Mouse (Mus musculus) midbrain, embryonic 11.5 days (tissue): ENCODE measurements around the gene Idua. TPM values are rescaled to one million over a fixed set of nuclear protein-coding genes. Genes with fewer than 3 reads are reported as not detected.
"Not testable (repeated sequence)": the region's sequence is repeated elsewhere in the genome, so short reads cannot be mapped to it uniquely, and the experiment has no call there.

Source experiments
- ATAC-seq: fragments of 200-750 bp; cut with Nextera tagmentation; 2 replicates; pipeline ENCODE4 v1.8.0; 2017; ENCODE audit warnings: moderate TSS enrichment, moderate library complexity; ENCODE audit not compliant: low FRiP score
- DNase-seq: peaks from one replicate; pipeline ENCODE4 v3.0.0; 2015; ENCODE audit warnings: low spot score; ENCODE audit errors: missing footprints
- H3K27ac ChIP-seq: fragments of 300-500 bp; sonication (generic); 2 replicates; pipeline ENCODE4 v1.5.1; 2014; ENCODE audit warnings: low read depth, low read length
- H3K27me3 ChIP-seq: fragments of 300-500 bp; sonication (generic); 2 replicates; pipeline ENCODE4 v1.6.1; 2014; ENCODE audit warnings: mild to moderate bottlenecking, low read length, moderate library complexity, mixed read lengths; ENCODE audit not compliant: control insufficient read depth, insufficient read depth
- H3K36me3 ChIP-seq: fragments of 300-500 bp; sonication (generic); 2 replicates; pipeline ENCODE4 v1.6.1; 2014; ENCODE audit warnings: mild to moderate bottlenecking, low read length, moderate library complexity, mixed read lengths; ENCODE audit not compliant: control insufficient read depth, insufficient read depth
- H3K4me1 ChIP-seq: fragments of 300-500 bp; sonication (generic); 2 replicates; pipeline ENCODE4 v1.6.1; 2014; ENCODE audit warnings: low read length; ENCODE audit not compliant: control insufficient read depth, insufficient read depth
- H3K4me2 ChIP-seq: fragments of 300-500 bp; sonication (generic); 2 replicates; pipeline ENCODE4 v1.6.1; 2014; ENCODE audit warnings: mild to moderate bottlenecking, moderate library complexity
- H3K4me3 ChIP-seq: fragments of 300-500 bp; sonication (generic); 2 replicates; pipeline ENCODE4 v1.5.1; 2014; ENCODE audit warnings: low read depth, low read length
- H3K9ac ChIP-seq: fragments of 300-500 bp; sonication (generic); 2 replicates; pipeline ENCODE4 v1.6.1; 2014; ENCODE audit warnings: low read length
- H3K9me3 ChIP-seq: fragments of 300-500 bp; sonication (generic); 2 replicates; pipeline ENCODE4 v1.6.1; 2016; ENCODE audit warnings: low read length; ENCODE audit not compliant: control insufficient read depth
- WGBS: fragments of 180-500 bp; shearing (Covaris S2); extraction: QIAGEN DNeasy Blood & Tissue Kit; methylation state at CpG from one replicate; pipeline ENCODE4 v1.1.7; 2014; 5-methylcytosine and 5-hydroxymethylcytosine counted together
- polyA plus RNA-seq: library from polyadenylated mRNA; unstranded; fragments of >200 nt; fragmentation: Nextera tagmentation; extraction: Ambion mirVana; gene quantifications from 2 replicates; pipeline ENCODE4 v1.2.1, GENCODE M21; 2014

Idua gene
- polyA plus RNA-seq = 9.2 TPM in 2 replicates

GRCm38 (mm10) chr5:108659698-108660631 lies at the start of gene Idua:
TSS of gene Idua (plus strand) at chr5:108660331.
- Histone ChIP-seq H3K4me1 (peaks cover 8% of the 10 kb centered on the region), H3K4me2 (peak within 1 kb of the TSS; percentile 92), H3K9ac (peak within 1 kb of the TSS; percentile 80), H3K36me3 (peaks cover under 1% of the 10 kb centered on the region; the same call in 1 of the 2 replicates), H3K9me3 (no peaks in the 10 kb centered on the region), H3K4me3 (peak within 1 kb of the TSS; percentile 64), H3K27ac (no peak within 1 kb of the TSS), H3K27me3 (no peaks in the 10 kb centered on the region)
- peak; percentile 17; the same call in 1 of the 2 replicates for ATAC-seq
- DNase-seq = peak; percentile 67
- 11% methylated on average over 24 of the region's 24 CpGs for WGBS

DNA sequence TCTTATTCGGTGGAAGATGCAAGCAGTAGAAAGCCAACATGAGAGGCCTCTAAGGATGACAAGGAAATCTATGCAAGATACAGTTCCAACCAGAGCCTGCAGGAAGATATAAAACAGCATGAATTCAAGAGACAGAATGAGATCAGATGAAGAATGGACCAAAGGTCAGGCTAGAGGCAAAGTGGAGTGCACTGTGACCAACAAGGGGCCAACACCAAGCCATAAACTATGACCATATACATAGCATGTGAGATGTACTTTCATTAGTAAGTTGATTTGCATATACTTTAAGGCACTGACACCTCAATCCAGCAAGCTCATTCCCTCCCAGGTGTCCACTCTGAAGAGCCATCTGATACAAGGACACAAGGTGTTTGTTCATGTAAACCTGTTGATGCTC lies 49.7 kb upstream of the Idua start:
- DNase-seq (no peak), ATAC-seq (no peak)
- no peaks in the 10 kb centered on the region for H3K9me3 ChIP-seq
- peaks cover 23% of the 10 kb centered on the region for H3K36me3 ChIP-seq
- H3K27me3 ChIP-seq = no peaks in the 10 kb centered on the region
- 94% methylated on average over 1 of the region's 1 CpGs for WGBS
- H3K9ac ChIP-seq = no peak overlapping the region
- no peaks in the 10 kb centered on the region for H3K4me1 ChIP-seq
- no peak overlapping the region for H3K4me3 ChIP-seq
- H3K4me2 ChIP-seq = no peak overlapping the region
- no peak overlapping the region for H3K27ac ChIP-seq

DNA sequence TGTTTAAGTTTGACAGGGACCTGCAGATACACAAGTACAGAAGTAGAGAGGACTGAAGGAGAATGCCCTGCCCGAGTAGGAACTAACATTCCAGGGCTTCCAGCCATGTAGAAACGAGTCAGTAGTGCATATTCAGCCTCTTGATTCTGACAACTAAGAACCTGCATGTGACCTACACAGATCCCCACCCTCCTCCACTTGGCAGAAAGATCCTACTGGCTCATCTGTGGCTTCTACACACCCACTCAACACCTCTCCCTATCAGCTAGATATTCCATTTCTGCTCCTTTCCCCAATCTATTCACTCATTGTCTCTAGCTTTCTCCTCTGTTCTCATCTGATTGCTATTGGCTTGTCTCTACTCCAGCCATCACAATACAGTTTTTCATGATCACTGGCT lies 38.3 kb upstream of the Idua start:
- Histone ChIP-seq H3K9ac (no peak overlapping the region), H3K27ac (no peak overlapping the region), H3K36me3 (peaks cover 9% of the 10 kb centered on the region; the same call in 1 of the 2 replicates), H3K4me2 (no peak overlapping the region), H3K4me1 (no peaks in the 10 kb centered on the region), H3K4me3 (no peak overlapping the region), H3K9me3 (no peaks in the 10 kb centered on the region), H3K27me3 (no peaks in the 10 kb centered on the region)
- WGBS = 75% methylated on average over 2 of the region's 2 CpGs
- DNase-seq = no peak
- ATAC-seq = no peak

DNA sequence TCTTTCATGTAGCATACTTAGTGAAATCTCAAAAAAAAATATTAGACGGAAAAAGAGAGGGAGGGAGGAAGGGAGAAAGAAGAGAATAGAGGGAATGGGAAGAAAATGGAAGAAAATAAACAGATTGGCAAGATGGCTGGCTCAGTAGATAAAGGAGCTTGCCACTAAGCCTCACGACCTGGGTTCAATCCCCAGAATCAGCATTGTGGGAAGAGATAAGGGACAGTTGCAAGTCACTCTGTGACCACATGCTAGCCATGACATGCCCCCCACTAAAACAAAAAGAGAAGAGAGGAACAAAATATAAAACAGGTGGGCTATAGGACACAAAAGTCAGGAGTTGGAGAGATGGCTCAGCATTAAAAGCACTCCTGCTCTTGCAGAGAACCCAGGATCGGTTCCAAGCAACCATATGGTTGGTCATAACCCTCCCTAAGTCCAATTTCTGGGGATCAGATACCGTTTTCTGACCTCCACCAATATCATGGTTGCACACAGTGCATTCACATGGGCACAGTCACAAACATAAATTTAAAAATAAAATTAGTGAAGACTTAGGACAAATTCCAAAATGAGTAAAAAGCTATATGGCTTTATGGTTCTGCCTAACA lies 34.0 kb upstream of the Idua start:
- H3K4me3 ChIP-seq = no peak overlapping the region
- DNase-seq (no peak), ATAC-seq (no peak)
- H3K36me3 ChIP-seq = peaks cover 9% of the 10 kb centered on the region; the same call in 1 of the 2 replicates
- H3K9ac ChIP-seq = no peak overlapping the region
- WGBS = 85% methylated on average over 4 of the region's 4 CpGs
- H3K27me3 ChIP-seq = no peaks in the 10 kb centered on the region
- peaks cover 11% of the 10 kb centered on the region for H3K4me1 ChIP-seq
- H3K27ac ChIP-seq = no peak overlapping the region
- no peak overlapping the region for H3K4me2 ChIP-seq
- no peaks in the 10 kb centered on the region for H3K9me3 ChIP-seq

GRCm38 (mm10) chr5:108628891-108629633 lies 31.1 kb upstream of the Idua start:
- peak overlapping the region; percentile 94 for H3K9ac ChIP-seq
- H3K4me3 ChIP-seq = peak overlapping the region; percentile 80
- WGBS = 3% methylated on average over 32 of the region's 32 CpGs
- peak overlapping the region; percentile 88 for H3K4me2 ChIP-seq
- peak overlapping the region; percentile 80 for H3K27ac ChIP-seq
- no peaks in the 10 kb centered on the region for H3K27me3 ChIP-seq
- H3K36me3 ChIP-seq = peaks cover 3% of the 10 kb centered on the region; the same call in 1 of the 2 replicates
- no peak for DNase-seq
- no peaks in the 10 kb centered on the region for H3K9me3 ChIP-seq
- peak; percentile 90 for ATAC-seq
- H3K4me1 ChIP-seq = peaks cover 11% of the 10 kb centered on the region

GRCm38 (mm10) chr5:108629634-108630483 lies 30.3 kb upstream of the Idua start, which contains the start of the genes Gak and Tmem175:
TSS of gene Gak (minus strand) at chr5:108629755.
TSS of gene Tmem175 (plus strand) at chr5:108629770.
- Histone ChIP-seq H3K27me3 (no peaks in the 10 kb centered on the region), H3K4me1 (peaks cover 11% of the 10 kb centered on the region), H3K27ac (peak within 1 kb of the TSS; percentile 80), H3K9me3 (no peaks in the 10 kb centered on the region), H3K4me2 (peak within 1 kb of the TSS; percentile 88), H3K4me3 (peak within 1 kb of the TSS; percentile 80), H3K9ac (peak within 1 kb of the TSS; percentile 94), H3K36me3 (no peaks in the 10 kb centered on the region)
- WGBS = under 1% methylated on average over 58 of the region's 58 CpGs
- peak; percentile 99 for ATAC-seq
- DNase-seq = peak; percentile 99

GRCm38 (mm10) chr5:108633676-108634075 lies 26.5 kb upstream of the Idua start:
- Histone ChIP-seq H3K4me1 (peaks cover 9% of the 10 kb centered on the region), H3K4me3 (no peak overlapping the region), H3K9ac (no peak overlapping the region), H3K9me3 (no peaks in the 10 kb centered on the region), H3K4me2 (no peak overlapping the region), H3K36me3 (no peaks in the 10 kb centered on the region), H3K27me3 (no peaks in the 10 kb centered on the region), H3K27ac (no peak overlapping the region)
- WGBS = 94% methylated on average over 4 of the region's 4 CpGs
- ATAC-seq (no peak), DNase-seq (peak; percentile 54)

DNA sequence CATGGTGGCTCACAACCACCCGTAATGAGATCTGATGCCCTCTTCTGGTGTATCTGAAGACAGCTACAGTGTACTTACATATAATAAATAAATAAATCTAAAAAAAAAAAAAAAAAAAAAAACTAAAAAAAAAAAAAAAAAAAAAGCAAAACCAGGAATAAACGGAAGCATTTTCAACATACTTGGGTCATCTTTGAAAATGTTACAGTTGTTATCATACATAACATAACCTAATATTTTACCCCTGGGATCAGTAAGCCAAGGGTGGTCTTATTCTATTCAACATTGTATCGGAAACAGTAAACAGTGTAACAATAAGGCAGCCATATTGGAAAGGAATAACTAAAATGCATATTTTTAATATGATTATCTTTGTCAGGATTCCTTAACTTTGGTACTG lies 26.0 kb upstream of the Idua start:
- not testable (repeated sequence) for ATAC-seq

More for the DNA sequence above, 26.0 kb upstream of the Idua start:
- not testable (repeated sequence) for H3K27me3 ChIP-seq, H3K27ac ChIP-seq, H3K36me3 ChIP-seq, H3K9ac ChIP-seq, H3K4me1 ChIP-seq, H3K9me3 ChIP-seq, H3K4me3 ChIP-seq, H3K4me2 ChIP-seq
- DNase-seq = peak; percentile 37
- 88% methylated on average over 2 of the region's 3 CpGs for WGBS
